Mouse (Mus musculus) liver (tissue): ENCODE results near the gene Gm20812.
"Not testable (repeated sequence)": the region's sequence is repeated elsewhere in the genome, so short reads cannot be mapped to it uniquely, and the experiment has no call there.

ENCODE experiments used
- DNase-seq: peaks from one replicate; pipeline ENCODE4 v3.0.0-alpha.2; 2020; ENCODE audit warnings: mixed read lengths

Gene Gm20812

GRCm38 (mm10) chrY:12381681-12382080 is at the start of gene Gm20812:
TSS of gene Gm20812 (plus strand) at chrY:12381981.
- DNase-seq: not testable (repeated sequence)
